Mouse (Mus musculus): Measurements from ENCODE around the gene Ndufa13. TPM values are rescaled to one million over a fixed set of nuclear protein-coding genes. Genes with fewer than 3 reads are reported as not detected.

The Ndufa13 gene
- polyA plus RNA-seq, 1 experiment from 2014 or later: 151 TPM

DNA sequence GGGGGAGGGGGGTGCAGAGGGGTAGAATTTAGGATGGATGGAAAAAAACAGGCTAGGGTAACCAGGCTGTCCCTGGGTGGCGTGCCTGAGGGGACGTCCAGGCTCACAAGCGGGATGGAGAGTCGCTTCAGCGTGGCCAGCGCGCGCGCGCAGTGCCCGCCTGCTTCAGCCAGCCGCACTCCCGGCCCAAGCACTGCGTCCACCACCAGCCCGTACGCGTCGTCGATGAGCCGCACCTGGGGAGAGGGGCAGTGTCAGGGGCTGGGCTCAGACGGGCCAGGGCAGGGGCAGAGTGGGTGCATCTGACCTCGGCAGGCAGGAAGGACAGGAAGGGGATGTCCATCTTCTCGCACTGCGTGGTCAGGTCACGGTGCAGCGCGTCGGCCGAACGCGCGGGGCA lies 13.5 kb downstream of the Ndufa13 start:
- peak overlapping the region; percentile 3; the same call in 1 of the 2 replicates for H3K4me3 ChIP-seq (ENCODE audit: low read depth, low read length)
- WGBS: 3% methylated on average over 32 of the region's 32 CpGs
- H3K4me1 ChIP-seq (ENCODE audit: control insufficient read depth, insufficient read depth, low read length): peaks cover 8% of the 10 kb centered on the region
- DNase-seq (ENCODE audit: low spot score) (no peak), ATAC-seq (ENCODE audit: insufficient read depth, low FRiP score, low TSS enrichment) (no peak)
- H3K9ac ChIP-seq (ENCODE audit: low read length): no peak overlapping the region
- H3K27me3 ChIP-seq (ENCODE audit: control insufficient read depth, insufficient read depth, low read length): peaks cover 68% of the 10 kb centered on the region
- no peaks in the 10 kb centered on the region for H3K9me3 ChIP-seq (ENCODE audit: control insufficient read depth, low read length)
- H3K27ac ChIP-seq (ENCODE audit: low read depth, low read length): no peak overlapping the region
- H3K4me2 ChIP-seq (ENCODE audit: low read depth): peak overlapping the region; percentile 14; the same call in 1 of the 2 replicates
- H3K36me3 ChIP-seq (ENCODE audit: control insufficient read depth, insufficient read depth, low read length): no peaks in the 10 kb centered on the region

DNA sequence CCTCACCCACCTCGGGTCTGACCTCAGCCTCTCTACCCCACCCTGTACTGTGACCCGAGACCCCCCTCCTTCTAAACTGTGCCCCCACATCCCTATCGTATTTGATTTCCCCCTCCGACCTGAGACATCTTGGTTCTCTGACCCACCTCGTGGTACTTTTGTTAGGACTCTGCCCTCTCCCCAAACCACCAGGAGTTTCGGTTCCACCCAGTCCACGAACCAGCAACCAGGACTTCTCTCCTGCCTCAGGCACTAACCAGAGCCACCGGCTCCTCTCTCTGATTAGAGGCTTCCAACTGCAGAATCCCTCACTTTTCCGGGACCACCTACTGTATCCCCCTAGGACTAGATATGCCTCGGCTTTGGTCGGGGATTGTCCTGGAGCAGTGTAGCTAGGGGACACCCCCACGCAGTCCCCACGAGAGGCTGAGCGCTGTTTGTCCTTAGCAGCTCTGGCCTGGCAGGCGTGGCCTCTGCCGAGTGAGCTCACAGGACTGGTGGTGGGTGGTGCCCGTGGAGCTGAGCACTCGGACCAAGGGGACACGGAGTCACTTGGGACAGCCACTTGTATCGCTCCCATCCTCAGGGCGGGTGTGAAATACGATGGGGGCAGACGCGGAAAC lies 14.0 kb downstream of the Ndufa13 start:
- H3K9ac ChIP-seq (ENCODE audit: low read length): no peak overlapping the region
- no peaks in the 10 kb centered on the region for H3K9me3 ChIP-seq (ENCODE audit: control insufficient read depth, low read length)
- peak overlapping the region; percentile 3; the same call in 1 of the 2 replicates for H3K4me3 ChIP-seq (ENCODE audit: low read depth, low read length)
- peaks cover 73% of the 10 kb centered on the region for H3K27me3 ChIP-seq (ENCODE audit: control insufficient read depth, insufficient read depth, low read length)
- H3K4me1 ChIP-seq (ENCODE audit: control insufficient read depth, insufficient read depth, low read length): peaks cover 8% of the 10 kb centered on the region
- peak overlapping the region; percentile 25; the same call in 1 of the 2 replicates for H3K4me2 ChIP-seq (ENCODE audit: low read depth)
- ATAC-seq (ENCODE audit: insufficient read depth, low FRiP score, low TSS enrichment) (no peak), DNase-seq (ENCODE audit: low spot score) (no peak)
- no peak overlapping the region for H3K27ac ChIP-seq (ENCODE audit: low read depth, low read length)
- 7% methylated on average over 24 of the region's 24 CpGs for WGBS
- H3K36me3 ChIP-seq (ENCODE audit: control insufficient read depth, insufficient read depth, low read length): no peaks in the 10 kb centered on the region

DNA sequence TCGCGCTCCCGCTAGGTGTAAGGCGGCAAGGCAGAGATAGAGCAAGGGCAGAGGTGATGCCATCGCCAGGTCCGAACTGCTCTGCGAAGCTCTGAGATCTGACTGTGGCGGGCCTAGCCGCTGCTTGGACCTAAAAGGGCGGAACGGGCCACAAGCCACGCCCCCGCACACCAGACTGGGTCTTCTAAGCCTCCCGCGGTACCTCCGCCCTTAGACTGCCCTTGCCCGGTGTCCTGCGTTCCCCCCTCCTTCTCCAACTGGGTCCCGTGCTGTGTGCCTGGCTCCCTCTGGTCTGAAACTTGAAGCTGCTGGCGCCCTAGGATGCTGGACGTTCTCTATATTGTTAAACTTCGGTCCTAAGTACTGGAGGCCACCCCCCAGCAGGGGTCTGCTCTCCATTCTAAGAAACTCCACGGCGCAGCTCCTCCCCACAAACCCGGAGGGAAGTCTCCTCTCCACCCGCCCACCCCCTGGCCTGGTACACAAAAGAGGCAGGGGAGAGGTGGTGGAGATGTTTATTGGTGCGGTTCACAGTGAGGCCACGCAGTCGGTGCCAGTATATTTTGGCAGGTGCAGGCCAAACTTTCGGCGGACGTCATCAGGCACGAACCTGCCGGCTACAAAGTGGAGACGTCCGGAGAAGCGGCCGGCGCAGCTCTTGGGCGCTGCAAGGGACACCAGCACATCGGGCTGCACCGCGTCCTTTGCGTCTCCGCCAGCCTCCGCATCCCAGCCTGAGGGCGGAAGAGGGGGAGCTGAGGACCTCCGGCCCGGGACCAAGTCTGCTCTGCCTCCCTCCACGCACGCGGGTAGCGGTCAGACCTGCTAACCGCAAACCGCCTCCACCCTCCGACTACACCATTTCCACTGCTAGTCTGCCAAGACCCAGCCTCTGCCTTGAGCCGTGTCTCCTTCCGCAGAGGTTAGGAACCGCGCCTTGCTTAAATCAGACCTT lies 14.8 kb downstream of the Ndufa13 start, which contains the start of gene Cilp2:
TSS of gene Cilp2 (minus strand) at position 399 of the 955 bp plus-strand sequence.
- peak within 1 kb of the TSS; percentile 15; the same call in 1 of the 2 replicates for H3K4me3 ChIP-seq (ENCODE audit: low read depth, low read length)
- peak within 1 kb of the TSS; percentile 25 for H3K4me2 ChIP-seq (ENCODE audit: low read depth)
- H3K27ac ChIP-seq (ENCODE audit: low read depth, low read length): no peak within 1 kb of the TSS
- no peaks in the 10 kb centered on the region for H3K36me3 ChIP-seq (ENCODE audit: control insufficient read depth, insufficient read depth, low read length)
- no peak for ATAC-seq (ENCODE audit: insufficient read depth, low FRiP score, low TSS enrichment)
- H3K27me3 ChIP-seq (ENCODE audit: control insufficient read depth, insufficient read depth, low read length): peaks cover 81% of the 10 kb centered on the region
- peak; percentile 50 for DNase-seq (ENCODE audit: low spot score)
- H3K9ac ChIP-seq (ENCODE audit: low read length): no peak within 1 kb of the TSS
- H3K4me1 ChIP-seq (ENCODE audit: control insufficient read depth, insufficient read depth, low read length): peaks cover 8% of the 10 kb centered on the region
- H3K9me3 ChIP-seq (ENCODE audit: control insufficient read depth, low read length): no peaks in the 10 kb centered on the region
- 1% methylated on average over 58 of the region's 60 CpGs for WGBS

DNA sequence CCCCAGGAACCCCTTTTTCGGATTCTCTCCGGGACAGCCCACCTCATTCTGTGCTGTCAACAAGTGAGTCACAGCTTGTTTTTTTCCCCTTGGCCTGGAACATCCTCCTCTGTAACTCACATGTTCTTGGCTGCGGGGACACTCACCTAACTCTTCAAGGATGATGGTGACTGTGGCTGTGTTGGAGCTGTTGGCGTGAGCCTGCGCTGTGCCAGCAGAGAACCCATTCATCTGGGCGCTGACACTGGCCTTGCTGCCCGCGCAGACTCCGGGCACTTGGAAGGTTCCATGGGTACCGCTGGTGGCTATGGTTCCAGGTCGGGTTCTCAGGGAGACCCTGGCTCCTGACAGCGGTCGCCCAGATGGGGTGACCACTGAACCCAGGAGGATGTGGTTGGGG lies 18.2 kb downstream of the Ndufa13 start:
- no peak for DNase-seq (ENCODE audit: low spot score)
- Histone ChIP-seq H3K27me3 (ENCODE audit: control insufficient read depth, insufficient read depth, low read length) (peaks cover 100% of the 10 kb centered on the region), H3K36me3 (ENCODE audit: control insufficient read depth, insufficient read depth, low read length) (no peaks in the 10 kb centered on the region), H3K4me1 (ENCODE audit: control insufficient read depth, insufficient read depth, low read length) (peaks cover 8% of the 10 kb centered on the region; the same call in 1 of the 2 replicates), H3K9me3 (ENCODE audit: control insufficient read depth, low read length) (no peaks in the 10 kb centered on the region), H3K27ac (ENCODE audit: low read depth, low read length) (no peak overlapping the region), H3K4me2 (ENCODE audit: low read depth) (no peak overlapping the region), H3K9ac (ENCODE audit: low read length) (no peak overlapping the region), H3K4me3 (ENCODE audit: low read depth, low read length) (no peak overlapping the region)
- no peak for ATAC-seq (ENCODE audit: insufficient read depth, low FRiP score, low TSS enrichment)
- WGBS: 58% methylated on average over 13 of the region's 13 CpGs

DNA sequence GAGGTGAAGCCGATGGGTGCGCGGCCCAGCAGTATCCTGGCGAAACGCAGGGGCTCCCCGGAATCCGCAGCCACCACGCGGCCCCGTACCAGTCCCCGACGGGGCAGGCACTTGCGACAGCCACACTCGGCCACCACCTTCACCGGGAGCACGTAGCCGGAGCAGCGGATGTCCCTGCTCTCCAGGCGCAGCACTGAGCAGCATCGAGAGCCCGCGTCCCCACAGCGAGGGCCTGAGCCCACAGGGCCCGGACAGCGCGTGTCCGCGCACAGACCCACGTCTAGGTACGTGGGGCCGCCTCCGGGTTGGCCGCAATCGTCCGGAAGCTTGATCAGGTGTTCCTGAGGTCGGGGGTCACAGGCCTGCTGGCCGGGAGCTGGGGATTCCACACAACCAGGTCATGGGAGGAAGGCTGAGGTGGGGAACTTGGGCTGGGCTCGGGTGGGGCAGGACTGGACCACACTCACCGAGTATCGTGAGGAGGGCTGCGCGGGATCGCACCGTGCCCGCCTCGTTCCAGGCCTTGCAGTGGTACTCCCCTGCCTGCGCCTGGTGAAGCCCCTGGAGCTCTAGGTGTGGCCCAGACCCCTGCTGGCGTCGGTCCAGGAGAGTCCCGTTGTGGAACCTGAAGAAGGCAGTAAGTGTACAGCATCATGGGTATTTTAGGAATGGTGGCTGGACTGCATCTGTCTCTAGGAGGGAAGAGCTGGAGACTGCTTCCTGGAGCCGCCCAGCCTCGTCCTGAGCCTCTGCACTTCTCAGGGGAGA lies 19.3 kb downstream of the Ndufa13 start:
- peak overlapping the region; percentile 6; the same call in 1 of the 2 replicates for H3K4me3 ChIP-seq (ENCODE audit: low read depth, low read length)
- no peaks in the 10 kb centered on the region for H3K9me3 ChIP-seq (ENCODE audit: control insufficient read depth, low read length)
- ATAC-seq (ENCODE audit: insufficient read depth, low FRiP score, low TSS enrichment) (no peak; the same call in 1 of the 2 replicates), DNase-seq (ENCODE audit: low spot score) (no peak)
- H3K4me2 ChIP-seq (ENCODE audit: low read depth): no peak overlapping the region
- peaks cover 90% of the 10 kb centered on the region for H3K27me3 ChIP-seq (ENCODE audit: control insufficient read depth, insufficient read depth, low read length)
- H3K4me1 ChIP-seq (ENCODE audit: control insufficient read depth, insufficient read depth, low read length): peaks cover 6% of the 10 kb centered on the region; the same call in 1 of the 2 replicates
- no peak overlapping the region for H3K9ac ChIP-seq (ENCODE audit: low read length)
- H3K36me3 ChIP-seq (ENCODE audit: control insufficient read depth, insufficient read depth, low read length): no peaks in the 10 kb centered on the region
- 14% methylated on average over 52 of the region's 52 CpGs for WGBS
- H3K27ac ChIP-seq (ENCODE audit: low read depth, low read length): no peak overlapping the region

DNA sequence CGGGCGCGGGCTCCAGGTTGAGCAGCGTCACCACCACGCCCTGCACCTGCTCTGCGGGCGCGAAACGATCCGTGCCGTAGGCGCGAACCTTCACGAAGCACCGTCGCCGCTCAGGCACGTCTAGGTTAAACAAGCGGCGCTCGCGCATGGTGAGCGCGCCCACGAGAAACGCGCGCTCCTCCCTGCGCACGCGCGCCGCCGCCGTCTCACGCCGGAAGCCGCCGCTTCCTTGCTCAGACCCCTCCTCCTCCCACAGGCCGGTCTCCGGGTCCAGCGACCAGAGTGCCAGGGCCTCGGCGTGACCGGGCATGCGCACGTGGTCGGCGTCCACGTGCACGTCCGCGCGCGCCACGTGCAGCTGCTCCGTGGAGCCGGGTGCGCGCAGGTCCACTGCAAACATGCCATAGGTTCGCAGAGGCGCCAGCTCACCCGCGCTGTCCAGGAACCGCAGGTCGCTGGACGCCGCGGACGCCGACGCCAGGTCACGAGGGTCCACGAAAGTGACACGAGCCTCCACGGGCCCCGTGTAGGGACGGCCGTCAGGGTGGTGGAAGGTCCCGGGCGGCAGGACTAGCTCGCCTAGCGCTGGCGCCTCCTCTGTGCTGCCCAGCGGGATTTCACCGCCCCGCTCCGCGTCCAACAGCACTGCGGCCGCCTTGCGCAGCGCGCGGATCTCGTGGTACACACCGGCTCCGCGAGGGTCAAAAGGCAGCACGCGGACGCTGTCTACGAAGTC lies 20.2 kb downstream of the Ndufa13 start:
- 6% methylated on average over 98 of the region's 103 CpGs for WGBS
- H3K4me2 ChIP-seq (ENCODE audit: low read depth): peak overlapping the region; percentile 36
- no peaks in the 10 kb centered on the region for H3K9me3 ChIP-seq (ENCODE audit: control insufficient read depth, low read length)
- H3K27me3 ChIP-seq (ENCODE audit: control insufficient read depth, insufficient read depth, low read length): peaks cover 82% of the 10 kb centered on the region
- no peaks in the 10 kb centered on the region for H3K36me3 ChIP-seq (ENCODE audit: control insufficient read depth, insufficient read depth, low read length)
- H3K4me1 ChIP-seq (ENCODE audit: control insufficient read depth, insufficient read depth, low read length): no peaks in the 10 kb centered on the region
- H3K27ac ChIP-seq (ENCODE audit: low read depth, low read length): no peak overlapping the region
- DNase-seq (ENCODE audit: low spot score): peak; percentile 71
- H3K9ac ChIP-seq (ENCODE audit: low read length): no peak overlapping the region
- ATAC-seq (ENCODE audit: insufficient read depth, low FRiP score, low TSS enrichment): 0 out of 2 replicates have a peak, but pooled peaks have one; percentile 22
- peak overlapping the region; percentile 33 for H3K4me3 ChIP-seq (ENCODE audit: low read depth, low read length)

DNA sequence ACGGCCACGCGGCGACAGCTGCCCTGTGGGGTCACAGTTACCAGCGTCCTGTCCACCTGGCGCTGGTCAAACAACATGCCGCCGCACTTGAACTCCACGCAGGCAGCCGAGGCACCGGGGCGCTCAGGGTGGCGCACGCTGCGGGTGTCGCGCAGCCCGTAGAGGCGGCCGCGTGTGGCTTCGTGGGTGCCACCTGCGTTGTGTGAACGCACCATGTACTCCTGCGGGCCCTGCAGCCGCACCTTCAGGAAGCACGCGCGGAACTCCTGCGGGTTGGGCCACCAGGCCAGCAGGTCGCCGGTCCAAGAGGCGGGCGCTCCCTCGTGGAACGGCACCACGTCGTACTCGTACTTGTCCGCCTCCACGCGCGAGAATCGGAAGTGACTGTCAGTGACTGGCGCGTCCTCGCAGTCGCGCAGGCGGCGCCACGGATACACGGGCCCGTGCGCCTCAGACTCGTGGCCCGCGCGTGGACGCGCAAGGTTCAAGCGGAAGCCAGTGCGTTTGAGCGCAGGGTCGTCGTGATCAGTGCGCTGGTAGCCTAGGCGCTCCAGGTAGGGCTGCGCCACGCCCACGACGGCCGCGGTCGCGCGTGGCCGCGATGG lies 21.0 kb downstream of the Ndufa13 start:
- Histone ChIP-seq H3K36me3 (ENCODE audit: control insufficient read depth, insufficient read depth, low read length) (no peaks in the 10 kb centered on the region), H3K9ac (ENCODE audit: low read length) (no peak overlapping the region), H3K4me2 (ENCODE audit: low read depth) (peak overlapping the region; percentile 36), H3K27ac (ENCODE audit: low read depth, low read length) (no peak overlapping the region), H3K4me1 (ENCODE audit: control insufficient read depth, insufficient read depth, low read length) (no peaks in the 10 kb centered on the region), H3K4me3 (ENCODE audit: low read depth, low read length) (peak overlapping the region; percentile 33), H3K27me3 (ENCODE audit: control insufficient read depth, insufficient read depth, low read length) (peaks cover 73% of the 10 kb centered on the region), H3K9me3 (ENCODE audit: control insufficient read depth, low read length) (no peaks in the 10 kb centered on the region)
- ATAC-seq (ENCODE audit: insufficient read depth, low FRiP score, low TSS enrichment) (no peak), DNase-seq (ENCODE audit: low spot score) (no peak)
- 21% methylated on average over 79 of the region's 79 CpGs for WGBS
